Mouse (Mus musculus): Measurements from ENCODE around the gene Ccdc28a. TPM values are rescaled to one million over a fixed set of nuclear protein-coding genes. Genes with fewer than 3 reads are reported as not detected.

Ccdc28a gene
- polyA plus RNA-seq (2015; fragmentation: Nextera tagmentation; extraction: Ambion mirVana): 15.0 and 15.5 TPM in 2 replicates

GRCm38 (mm10) chr10:18234560-18235401 lies at the start of gene Ccdc28a:
Ccdc28a (minus strand) TSS chr10:18234998.
- Histone ChIP-seq H3K9ac (ENCODE audit: low read length) (peak within 1 kb of the TSS; percentile 67), H3K9me3 (ENCODE audit: control insufficient read depth, low read length) (no peaks in the 10 kb centered on the region), H3K4me3 (ENCODE audit: low read length) (peak within 1 kb of the TSS; percentile 77), H3K27me3 (ENCODE audit: control insufficient read depth, insufficient read depth, low read depth, low read length) (no peaks in the 10 kb centered on the region), H3K36me3 (ENCODE audit: control insufficient read depth, insufficient read depth, low read length) (no peaks in the 10 kb centered on the region), H3K4me1 (replicated peaks; ENCODE audit: control insufficient read depth, insufficient read depth, low read length) (peaks cover 4% of the 10 kb centered on the region; the same call in 1 of the 2 replicates), H3K4me2 (ENCODE audit: low read depth, low read length) (peak within 1 kb of the TSS; percentile 82), H3K27ac (ENCODE audit: low read length) (no peak within 1 kb of the TSS; the same call in 1 of the 2 replicates)
- ATAC-seq (ENCODE audit: low read depth): peak; percentile 98
- WGBS: under 1% methylated on average over 41 of the region's 41 CpGs

GRCm38 (mm10) chr10:18283991-18284390 lies 49.2 kb upstream of the Ccdc28a start:
- no peak overlapping the region for H3K27ac ChIP-seq (ENCODE audit: low read length)
- H3K4me2 ChIP-seq (ENCODE audit: low read depth, low read length): no peak overlapping the region
- no peaks in the 10 kb centered on the region for H3K36me3 ChIP-seq (ENCODE audit: control insufficient read depth, insufficient read depth, low read length)
- no peak overlapping the region for H3K9ac ChIP-seq (ENCODE audit: low read length)
- H3K4me1 ChIP-seq (replicated peaks; ENCODE audit: control insufficient read depth, insufficient read depth, low read length): no peaks in the 10 kb centered on the region
- no peak for ATAC-seq (ENCODE audit: low read depth)
- H3K27me3 ChIP-seq (ENCODE audit: control insufficient read depth, insufficient read depth, low read depth, low read length): no peaks in the 10 kb centered on the region
- WGBS: 80% methylated on average over 5 of the region's 5 CpGs
- H3K4me3 ChIP-seq (ENCODE audit: low read length): no peak overlapping the region
- H3K9me3 ChIP-seq (ENCODE audit: control insufficient read depth, low read length): no peaks in the 10 kb centered on the region

DNA sequence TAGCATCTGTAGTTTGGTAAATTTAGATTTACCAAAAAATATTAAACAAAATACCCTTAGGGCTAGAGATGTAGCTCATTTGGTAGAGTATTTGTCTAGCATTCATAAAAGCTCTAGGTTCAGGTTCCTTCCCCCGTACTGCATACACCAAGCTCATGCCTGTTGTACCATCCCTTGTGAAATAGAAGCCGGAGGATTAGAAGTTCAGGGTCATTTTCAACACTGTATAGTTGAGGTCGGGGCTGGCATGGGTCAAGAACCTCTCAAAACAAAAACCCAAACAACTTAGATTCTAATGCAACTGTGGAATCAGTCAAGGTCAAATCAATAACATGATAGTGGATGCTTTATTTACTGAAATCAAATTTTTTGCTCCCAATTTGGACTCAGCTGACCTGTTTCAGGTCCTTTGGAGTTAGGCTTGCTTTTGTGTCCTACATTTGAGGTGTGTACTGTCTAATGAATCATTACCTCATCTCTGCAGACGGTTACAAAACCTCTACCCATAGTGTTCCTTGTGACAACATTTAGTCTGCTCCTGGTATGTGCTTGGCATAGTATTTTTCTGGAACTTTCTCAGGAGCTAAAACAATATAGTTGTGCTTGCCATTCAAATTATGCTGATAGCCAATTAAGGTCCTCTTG lies 41.4 kb upstream of the Ccdc28a start:
- Histone ChIP-seq H3K4me2 (ENCODE audit: low read depth, low read length) (no peak overlapping the region), H3K27me3 (ENCODE audit: control insufficient read depth, insufficient read depth, low read depth, low read length) (no peaks in the 10 kb centered on the region), H3K36me3 (ENCODE audit: control insufficient read depth, insufficient read depth, low read length) (no peaks in the 10 kb centered on the region), H3K27ac (ENCODE audit: low read length) (no peak overlapping the region), H3K4me1 (replicated peaks; ENCODE audit: control insufficient read depth, insufficient read depth, low read length) (no peaks in the 10 kb centered on the region), H3K9ac (ENCODE audit: low read length) (no peak overlapping the region), H3K4me3 (ENCODE audit: low read length) (no peak overlapping the region), H3K9me3 (ENCODE audit: control insufficient read depth, low read length) (no peaks in the 10 kb centered on the region)
- ATAC-seq (ENCODE audit: low read depth): no peak
- WGBS: 77% methylated on average over 4 of the region's 4 CpGs

- ATAC-seq (ENCODE audit: low read depth): no peak
- H3K9me3 ChIP-seq (ENCODE audit: control insufficient read depth, low read length): no peaks in the 10 kb centered on the region
- no peaks in the 10 kb centered on the region for H3K4me1 ChIP-seq (replicated peaks; ENCODE audit: control insufficient read depth, insufficient read depth, low read length)
- no peaks in the 10 kb centered on the region for H3K27me3 ChIP-seq (ENCODE audit: control insufficient read depth, insufficient read depth, low read depth, low read length)
- H3K9ac ChIP-seq (ENCODE audit: low read length): no peak overlapping the region
- no peak overlapping the region for H3K4me3 ChIP-seq (ENCODE audit: low read length)
- H3K4me2 ChIP-seq (ENCODE audit: low read depth, low read length): no peak overlapping the region
- H3K27ac ChIP-seq (ENCODE audit: low read length): no peak overlapping the region
- H3K36me3 ChIP-seq (ENCODE audit: control insufficient read depth, insufficient read depth, low read length): no peaks in the 10 kb centered on the region
- WGBS: 61% methylated on average over 4 of the region's 4 CpGs
These were observed 16.5 kb upstream of the Ccdc28a start for GRCm38 (mm10) chr10:18251345-18251744.

DNA sequence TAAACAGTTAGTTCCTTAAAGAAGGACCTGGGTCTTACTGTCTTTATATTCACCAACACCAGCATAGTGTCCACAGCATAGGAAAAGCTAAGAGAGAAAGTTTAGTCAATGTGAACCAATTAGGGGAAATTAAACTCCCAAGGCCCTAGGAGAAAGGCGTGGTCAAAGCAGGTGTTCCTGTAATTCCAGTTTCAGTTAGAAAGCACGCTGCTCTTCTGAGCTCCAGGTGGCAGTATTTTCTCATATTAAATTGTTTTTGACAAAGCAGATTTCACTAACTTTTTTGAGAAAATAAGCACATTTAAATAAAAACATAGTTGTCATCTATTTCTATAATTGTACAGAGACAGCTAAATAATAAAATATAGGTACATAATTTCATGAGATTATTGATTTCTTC lies 8.8 kb upstream of the Ccdc28a start:
- H3K9me3 ChIP-seq (ENCODE audit: control insufficient read depth, low read length): no peaks in the 10 kb centered on the region
- no peaks in the 10 kb centered on the region for H3K36me3 ChIP-seq (ENCODE audit: control insufficient read depth, insufficient read depth, low read length)
- no peaks in the 10 kb centered on the region for H3K27me3 ChIP-seq (ENCODE audit: control insufficient read depth, insufficient read depth, low read depth, low read length)
- 41% methylated on average over 2 of the region's 2 CpGs for WGBS
- H3K4me3 ChIP-seq (ENCODE audit: low read length): no peak overlapping the region
- H3K9ac ChIP-seq (ENCODE audit: low read length): no peak overlapping the region
- H3K4me2 ChIP-seq (ENCODE audit: low read depth, low read length): no peak overlapping the region
- no peaks in the 10 kb centered on the region for H3K4me1 ChIP-seq (replicated peaks; ENCODE audit: control insufficient read depth, insufficient read depth, low read length)
- ATAC-seq (ENCODE audit: low read depth): no peak
- no peak overlapping the region for H3K27ac ChIP-seq (ENCODE audit: low read length)

GRCm38 (mm10) chr10:18237191-18237590 lies 2.4 kb upstream of the Ccdc28a start:
- Histone ChIP-seq H3K4me1 (replicated peaks; ENCODE audit: control insufficient read depth, insufficient read depth, low read length) (peaks cover 4% of the 10 kb centered on the region; the same call in 1 of the 2 replicates), H3K4me3 (ENCODE audit: low read length) (no peak overlapping the region), H3K9me3 (ENCODE audit: control insufficient read depth, low read length) (no peaks in the 10 kb centered on the region), H3K4me2 (ENCODE audit: low read depth, low read length) (no peak overlapping the region), H3K27ac (ENCODE audit: low read length) (no peak overlapping the region), H3K27me3 (ENCODE audit: control insufficient read depth, insufficient read depth, low read depth, low read length) (no peaks in the 10 kb centered on the region), H3K36me3 (ENCODE audit: control insufficient read depth, insufficient read depth, low read length) (no peaks in the 10 kb centered on the region), H3K9ac (ENCODE audit: low read length) (no peak overlapping the region)
- WGBS: 74% methylated on average over 7 of the region's 7 CpGs
- ATAC-seq (ENCODE audit: low read depth): no peak

GRCm38 (mm10) chr10:18236328-18236927 lies 1.6 kb upstream of the Ccdc28a start:
- no peaks in the 10 kb centered on the region for H3K36me3 ChIP-seq (ENCODE audit: control insufficient read depth, insufficient read depth, low read length)
- H3K4me3 ChIP-seq (ENCODE audit: low read length): no peak overlapping the region
- H3K4me1 ChIP-seq (replicated peaks; ENCODE audit: control insufficient read depth, insufficient read depth, low read length): peaks cover 4% of the 10 kb centered on the region; the same call in 1 of the 2 replicates
- no peak for ATAC-seq (ENCODE audit: low read depth)
- H3K27ac ChIP-seq (ENCODE audit: low read length): no peak overlapping the region
- no peaks in the 10 kb centered on the region for H3K9me3 ChIP-seq (ENCODE audit: control insufficient read depth, low read length)
- WGBS: 78% methylated on average over 5 of the region's 5 CpGs
- H3K27me3 ChIP-seq (ENCODE audit: control insufficient read depth, insufficient read depth, low read depth, low read length): no peaks in the 10 kb centered on the region
- no peak overlapping the region for H3K9ac ChIP-seq (ENCODE audit: low read length)
- H3K4me2 ChIP-seq (ENCODE audit: low read depth, low read length): no peak overlapping the region

- peak; percentile 51; the same call in 1 of the 2 replicates for ATAC-seq (ENCODE audit: low read depth)
- Histone ChIP-seq H3K4me3 (ENCODE audit: low read length) (peak overlapping the region; percentile 77), H3K36me3 (ENCODE audit: control insufficient read depth, insufficient read depth, low read length) (no peaks in the 10 kb centered on the region), H3K9me3 (ENCODE audit: control insufficient read depth, low read length) (no peaks in the 10 kb centered on the region), H3K27ac (ENCODE audit: low read length) (no peak overlapping the region), H3K4me1 (replicated peaks; ENCODE audit: control insufficient read depth, insufficient read depth, low read length) (peaks cover 4% of the 10 kb centered on the region; the same call in 1 of the 2 replicates), H3K27me3 (ENCODE audit: control insufficient read depth, insufficient read depth, low read depth, low read length) (no peaks in the 10 kb centered on the region), H3K9ac (ENCODE audit: low read length) (peak overlapping the region; percentile 67), H3K4me2 (ENCODE audit: low read depth, low read length) (peak overlapping the region; percentile 65)
- 10% methylated on average over 14 of the region's 14 CpGs for WGBS
These were observed 577 bp upstream of the Ccdc28a start for GRCm38 (mm10) chr10:18235402-18235747.

DNA sequence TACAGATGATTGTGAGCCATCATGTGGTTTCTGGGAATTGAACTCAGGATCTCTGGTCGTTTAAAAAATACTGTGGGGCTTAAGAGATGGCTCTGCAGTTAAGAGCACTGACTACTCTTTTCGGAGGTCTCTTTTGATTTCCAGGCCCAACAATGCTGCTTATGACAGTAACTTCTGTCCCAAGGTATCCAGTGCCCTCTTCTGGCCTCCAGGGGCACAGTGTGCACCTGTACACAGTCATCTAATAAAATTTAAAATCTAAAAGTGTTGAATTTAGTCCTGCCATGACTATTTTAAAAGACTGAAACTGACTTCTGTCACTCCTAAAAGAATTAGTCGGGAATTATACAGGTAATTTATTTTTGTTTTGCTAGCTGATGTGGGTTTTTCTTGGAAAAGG lies 907 bp downstream of the Ccdc28a start:
- no peak for ATAC-seq (ENCODE audit: low read depth)
- 34% methylated on average over 3 of the region's 3 CpGs for WGBS
- H3K9ac ChIP-seq (ENCODE audit: low read length): no peak overlapping the region
- no peak overlapping the region for H3K27ac ChIP-seq (ENCODE audit: low read length)
- no peaks in the 10 kb centered on the region for H3K9me3 ChIP-seq (ENCODE audit: control insufficient read depth, low read length)
- peak overlapping the region; percentile 82; the same call in 1 of the 2 replicates for H3K4me2 ChIP-seq (ENCODE audit: low read depth, low read length)
- H3K4me1 ChIP-seq (replicated peaks; ENCODE audit: control insufficient read depth, insufficient read depth, low read length): peaks cover 4% of the 10 kb centered on the region; the same call in 1 of the 2 replicates
- H3K36me3 ChIP-seq (ENCODE audit: control insufficient read depth, insufficient read depth, low read length): no peaks in the 10 kb centered on the region
- no peaks in the 10 kb centered on the region for H3K27me3 ChIP-seq (ENCODE audit: control insufficient read depth, insufficient read depth, low read depth, low read length)
- H3K4me3 ChIP-seq (ENCODE audit: low read length): no peak overlapping the region
